Mouse (Mus musculus) kidney, adult 2 months (tissue): ENCODE measurements around the gene Olfr510. TPM values are rescaled to one million over a fixed set of nuclear protein-coding genes. Genes with fewer than 3 reads are reported as not detected.

Experiments
- DNase-seq: peaks from one replicate; pipeline ENCODE4 v3.0.0; 2021
- H3K27ac ChIP-seq: fragments of 200-500 bp; 2 replicates; pipeline ENCODE4 v1.5.1; 2012; ENCODE audit warnings: low read depth, low read length, control low read depth, inconsistent platforms; ENCODE audit not compliant: insufficient read depth
- H3K27me3 ChIP-seq: fragments of 200-500 bp; replicated peaks from 2 replicates; pipeline ENCODE4 v1.6.1; 2012; ENCODE audit warnings: mild to moderate bottlenecking, moderate library complexity, low read length, inconsistent platforms; ENCODE audit not compliant: control insufficient read depth, insufficient read depth
- H3K36me3 ChIP-seq: fragments of 200-500 bp; 2 replicates; pipeline ENCODE4 v1.6.1; 2012; ENCODE audit warnings: mild to moderate bottlenecking, moderate library complexity, low read length, inconsistent platforms; ENCODE audit not compliant: control insufficient read depth, insufficient read depth
- H3K4me1 ChIP-seq: fragments of 200-500 bp; 2 replicates; pipeline ENCODE4 v1.6.1; 2011; ENCODE audit warnings: low read length; ENCODE audit not compliant: control insufficient read depth, insufficient read depth
- H3K4me3 ChIP-seq: fragments of 200-500 bp; 2 replicates; pipeline ENCODE4 v1.5.1; 2011; ENCODE audit warnings: mild to moderate bottlenecking, low read depth, low read length, control low read depth; ENCODE audit not compliant: insufficient read depth
- CTCF ChIP-seq: fragments of 200-500 bp; conservative IDR thresholded peaks from 2 replicates; pipeline ENCODE4 v1.5.1; 2011; ENCODE audit warnings: low read depth, mild to moderate bottlenecking, control low read depth, low read length, moderate library complexity, mixed read lengths; ENCODE audit not compliant: insufficient read depth, insufficient read length
- POLR2A ChIP-seq: fragments of 200-500 bp; IDR thresholded peaks from one replicate; pipeline ENCODE4 v1.6.1; 2011; ENCODE audit warnings: low read depth, low read length, control low read depth
- polyA plus RNA-seq: library from polyadenylated mRNA; depleted of rRNA; stranded (reverse); fragments of >200 nt; gene quantifications from 2 replicates; pipeline ENCODE4 v1.2.3, GENCODE M21; 2012; rRNA removed

Olfr510 gene
- polyA plus RNA-seq, 1 experiment: not detected

- TF ChIP-seq POLR2A (no peak), CTCF (no peak)
- Histone ChIP-seq H3K27me3 (no peaks in the 10 kb centered on the region), H3K27ac (no peak within 1 kb of the TSS), H3K4me3 (no peak within 1 kb of the TSS), H3K4me1 (no peaks in the 10 kb centered on the region), H3K36me3 (no peaks in the 10 kb centered on the region)
- DNase-seq: no peak
Measured at GRCm38 (mm10) chr7:108713020-108713419, 46.8 kb downstream of the Olfr510 start, which contains the start of gene Olfr512. TSS of gene Olfr512 (plus strand) at chr7:108713320.

Other genes with a start within 250 kb of the Olfr510 start
- not detected in 2 replicates for gene Olfr497, start 246.0 kb upstream of the Olfr510 start, polyA plus RNA-seq
- gene Olfr498, start 201.1 kb upstream of the Olfr510 start, polyA plus RNA-seq: not detected in 2 replicates
- not detected in 2 replicates for gene Olfr502, start 141.4 kb upstream of the Olfr510 start, polyA plus RNA-seq
- gene Olfr503, start 121.9 kb upstream of the Olfr510 start, polyA plus RNA-seq: not detected in 2 replicates
- gene Olfr504, start 100.6 kb upstream of the Olfr510 start, polyA plus RNA-seq: not detected in 2 replicates
- gene Olfr506, start 55.6 kb upstream of the Olfr510 start, polyA plus RNA-seq: not detected in 2 replicates
- gene Olfr507, start 44.6 kb upstream of the Olfr510 start, polyA plus RNA-seq: not detected in 2 replicates
- not detected in 2 replicates for gene Olfr508, start 36.4 kb upstream of the Olfr510 start, polyA plus RNA-seq
- not detected in 2 replicates for gene Olfr509, start 14.5 kb upstream of the Olfr510 start, polyA plus RNA-seq
- not detected in 2 replicates for gene Olfr512, start 46.9 kb downstream of the Olfr510 start, polyA plus RNA-seq
- not detected in 2 replicates for gene Olfr513, start 84.6 kb downstream of the Olfr510 start, polyA plus RNA-seq
- not detected in 2 replicates for gene Olfr514, start 159.6 kb downstream of the Olfr510 start, polyA plus RNA-seq
- not detected in 2 replicates for gene Olfr516, start 184.1 kb downstream of the Olfr510 start, polyA plus RNA-seq
- not detected in 2 replicates for gene Olfr517, start 206.0 kb downstream of the Olfr510 start, polyA plus RNA-seq
- not detected in 2 replicates for gene Olfr518, start 218.6 kb downstream of the Olfr510 start, polyA plus RNA-seq
- not detected in 2 replicates for gene Olfr519, start 228.0 kb downstream of the Olfr510 start, polyA plus RNA-seq